Mouse (Mus musculus) cerebellum, adult 2 months (tissue): ENCODE measurements at regions not wholly inside any gene's neighbourhood (a gene's known extent, or its start where the extent isn't known, plus 50 kb on each side); places are given as distances from the start of the nearest gene placed in this dataset.

Experiments used
- CTCF ChIP-seq: fragments of 200-500 bp; IDR thresholded peaks from 2 replicates; pipeline ENCODE4 v1.5.1; 2011; ENCODE audit warnings: low read depth, mild to moderate bottlenecking, control low read depth, low read length, moderate library complexity, borderline replicate concordance; ENCODE audit not compliant: insufficient read depth
- POLR2A ChIP-seq: fragments of 200-500 bp; IDR thresholded peaks from 2 replicates; pipeline ENCODE4 v1.6.1; 2011; ENCODE audit warnings: low read length, control low read depth, borderline replicate concordance; ENCODE audit not compliant: insufficient read depth

DNA sequence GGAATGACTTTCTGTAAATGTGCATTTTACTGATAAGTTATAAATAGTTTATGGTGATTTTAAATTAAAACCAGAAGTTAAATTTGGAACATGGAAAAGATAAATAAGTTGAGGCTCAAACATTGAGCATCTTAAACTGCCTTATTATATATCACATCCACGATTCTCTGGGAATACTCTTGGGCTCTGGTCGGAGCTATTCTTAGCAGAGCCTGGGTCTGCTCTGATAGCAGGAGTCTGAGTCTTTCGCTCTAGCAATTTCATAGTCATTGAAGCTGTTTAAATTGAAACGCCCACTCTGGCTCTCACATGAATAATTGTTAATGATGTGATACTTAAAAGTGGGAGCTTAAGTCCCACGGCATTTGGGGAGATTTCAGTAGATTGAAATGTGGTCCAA is 208.0 kb downstream of the Papss1 start:
- TF ChIP-seq CTCF (no peak), POLR2A (no peak)
